Mouse (Mus musculus): Measurements from ENCODE around the gene Gstm1. TPM values are rescaled to one million over a fixed set of nuclear protein-coding genes. Genes with fewer than 3 reads are reported as not detected.
"Not testable (repeated sequence)": the region's sequence is repeated elsewhere in the genome, so short reads cannot be mapped to it uniquely, and the experiment has no call there.

The Gstm1 gene
- polyA plus RNA-seq, 1 experiment from 2014 or later = 224 TPM

GRCm38 (mm10) chr3:108010286-108010685, 7.5 kb downstream of the Gstm1 start:
- no peaks in the 10 kb centered on the region for H3K27me3 ChIP-seq (ENCODE audit: insufficient read depth, low read length)
- no peak overlapping the region for H3K4me2 ChIP-seq (ENCODE audit: low read length)
- H3K4me3 ChIP-seq (replicated peaks; ENCODE audit: low read depth, low read length) = no peak overlapping the region
- no peaks in the 10 kb centered on the region for H3K36me3 ChIP-seq (ENCODE audit: insufficient read depth, low read length)
- H3K9ac ChIP-seq (ENCODE audit: low read depth, low read length) = no peak overlapping the region
- no peak overlapping the region for H3K27ac ChIP-seq
- peaks cover 9% of the 10 kb centered on the region; the same call in 1 of the 2 replicates for H3K4me1 ChIP-seq (replicated peaks; ENCODE audit: insufficient read depth, low read length)
- TF ChIP-seq CTCF (IDR thresholded peaks at IDR 0.05; ENCODE audit: low read depth) = no peak
- ATAC-seq (replicated peaks; ENCODE audit: low FRiP score, low read depth) (no peak), DNase-seq (ENCODE audit: low spot score) (no peak)
- H3K9me3 ChIP-seq (replicated peaks; ENCODE audit: low read length) = no peaks in the 10 kb centered on the region
- WGBS = 62% methylated on average over 2 of the region's 2 CpGs

DNA sequence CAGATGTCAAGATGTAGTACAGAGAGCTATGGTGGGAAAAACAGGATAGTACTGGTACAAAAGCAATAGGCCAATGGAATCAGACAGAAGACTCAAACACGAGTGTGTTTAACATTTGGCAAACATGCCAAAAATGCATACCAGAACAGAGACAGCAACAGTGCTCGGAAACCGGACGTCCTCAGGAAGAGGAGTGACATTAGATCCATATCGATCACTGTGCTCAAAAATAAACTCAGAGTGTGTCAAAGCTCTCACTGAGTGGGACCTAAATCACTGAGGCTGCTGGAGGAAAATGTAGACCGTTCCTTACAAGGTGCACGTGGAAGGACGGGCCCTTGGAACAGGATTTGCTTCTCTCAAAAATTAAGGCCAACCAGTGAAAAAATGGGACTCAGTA, 15.8 kb downstream of the Gstm1 start:
- Histone ChIP-seq H3K9me3 (replicated peaks; ENCODE audit: low read length) (no peaks in the 10 kb centered on the region), H3K4me1 (replicated peaks; ENCODE audit: insufficient read depth, low read length) (no peaks in the 10 kb centered on the region), H3K4me3 (replicated peaks; ENCODE audit: low read depth, low read length) (no peak overlapping the region), H3K9ac (ENCODE audit: low read depth, low read length) (no peak overlapping the region), H3K36me3 (ENCODE audit: insufficient read depth, low read length) (no peaks in the 10 kb centered on the region), H3K27ac (no peak overlapping the region), H3K27me3 (ENCODE audit: insufficient read depth, low read length) (no peaks in the 10 kb centered on the region), H3K4me2 (ENCODE audit: low read length) (no peak overlapping the region)
- DNase-seq (ENCODE audit: low spot score) (no peak), ATAC-seq (replicated peaks; ENCODE audit: low FRiP score, low read depth) (no peak)
- 65% methylated on average over 8 of the region's 8 CpGs for WGBS
- TF ChIP-seq CTCF (IDR thresholded peaks at IDR 0.05; ENCODE audit: low read depth) = no peak

GRCm38 (mm10) chr3:107999491-107999890, 18.3 kb downstream of the Gstm1 start:
- Histone ChIP-seq H3K27me3 (ENCODE audit: insufficient read depth, low read length) (no peaks in the 10 kb centered on the region), H3K36me3 (ENCODE audit: insufficient read depth, low read length) (no peaks in the 10 kb centered on the region), H3K4me3 (replicated peaks; ENCODE audit: low read depth, low read length) (no peak overlapping the region), H3K9ac (ENCODE audit: low read depth, low read length) (no peak overlapping the region), H3K27ac (no peak overlapping the region), H3K4me1 (replicated peaks; ENCODE audit: insufficient read depth, low read length) (no peaks in the 10 kb centered on the region), H3K9me3 (replicated peaks; ENCODE audit: low read length) (no peaks in the 10 kb centered on the region), H3K4me2 (ENCODE audit: low read length) (no peak overlapping the region)
- WGBS = 83% methylated on average over 3 of the region's 3 CpGs
- no peak for ATAC-seq (replicated peaks; ENCODE audit: low FRiP score, low read depth)
- TF ChIP-seq CTCF (IDR thresholded peaks at IDR 0.05; ENCODE audit: low read depth) = no peak
- DNase-seq (ENCODE audit: low spot score) = no peak

GRCm38 (mm10) chr3:107998591-107998990, 19.2 kb downstream of the Gstm1 start:
- no peaks in the 10 kb centered on the region for H3K27me3 ChIP-seq (ENCODE audit: insufficient read depth, low read length)
- ATAC-seq (replicated peaks; ENCODE audit: low FRiP score, low read depth) = no peak
- H3K36me3 ChIP-seq (ENCODE audit: insufficient read depth, low read length) = no peaks in the 10 kb centered on the region
- DNase-seq (ENCODE audit: low spot score) = no peak
- H3K9me3 ChIP-seq (replicated peaks; ENCODE audit: low read length) = no peaks in the 10 kb centered on the region
- TF ChIP-seq CTCF (IDR thresholded peaks at IDR 0.05; ENCODE audit: low read depth) = no peak
- H3K4me2 ChIP-seq (ENCODE audit: low read length) = no peak overlapping the region
- H3K27ac ChIP-seq = no peak overlapping the region
- no peak overlapping the region for H3K4me3 ChIP-seq (replicated peaks; ENCODE audit: low read depth, low read length)
- no peaks in the 10 kb centered on the region for H3K4me1 ChIP-seq (replicated peaks; ENCODE audit: insufficient read depth, low read length)
- no peak overlapping the region for H3K9ac ChIP-seq (ENCODE audit: low read depth, low read length)
- WGBS = 74% methylated on average over 3 of the region's 3 CpGs

DNA sequence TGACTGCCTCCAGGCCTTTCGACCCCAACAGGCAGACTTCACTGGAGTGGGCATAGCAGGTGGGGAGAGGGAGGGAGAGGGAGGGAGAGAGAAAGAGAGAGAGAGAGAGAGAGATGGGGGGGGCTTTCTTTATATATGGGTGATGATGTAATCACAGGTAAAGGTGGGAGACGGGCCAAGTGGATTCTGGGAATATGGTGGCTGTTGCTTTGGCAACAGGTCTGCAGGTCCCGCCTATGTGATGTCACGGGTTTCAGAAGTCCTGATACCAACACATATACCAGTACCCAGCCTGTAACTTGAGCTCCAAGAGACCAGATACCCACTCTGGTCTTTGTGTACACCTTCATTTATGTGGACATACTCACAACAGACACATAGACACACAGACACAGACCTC, 21.2 kb downstream of the Gstm1 start:
- 82% methylated on average over 4 of the region's 4 CpGs for WGBS
- Histone ChIP-seq H3K27ac (no peak overlapping the region), H3K4me2 (ENCODE audit: low read length) (no peak overlapping the region), H3K4me3 (replicated peaks; ENCODE audit: low read depth, low read length) (no peak overlapping the region), H3K36me3 (ENCODE audit: insufficient read depth, low read length) (no peaks in the 10 kb centered on the region), H3K4me1 (replicated peaks; ENCODE audit: insufficient read depth, low read length) (no peaks in the 10 kb centered on the region), H3K9ac (ENCODE audit: low read depth, low read length) (no peak overlapping the region), H3K9me3 (replicated peaks; ENCODE audit: low read length) (no peaks in the 10 kb centered on the region), H3K27me3 (ENCODE audit: insufficient read depth, low read length) (no peaks in the 10 kb centered on the region)
- DNase-seq (ENCODE audit: low spot score) (no peak), ATAC-seq (replicated peaks; ENCODE audit: low FRiP score, low read depth) (no peak)
- no peak for TF ChIP-seq CTCF (IDR thresholded peaks at IDR 0.05; ENCODE audit: low read depth)

GRCm38 (mm10) chr3:107995974-107996373, 21.8 kb downstream of the Gstm1 start:
- WGBS = 81% methylated on average over 2 of the region's 2 CpGs
- not testable (repeated sequence) for H3K27me3 ChIP-seq (ENCODE audit: insufficient read depth, low read length); H3K36me3 ChIP-seq (ENCODE audit: insufficient read depth, low read length); H3K27ac ChIP-seq; H3K9ac ChIP-seq (ENCODE audit: low read depth, low read length); H3K9me3 ChIP-seq (replicated peaks; ENCODE audit: low read length); ATAC-seq (replicated peaks; ENCODE audit: low FRiP score, low read depth); H3K4me2 ChIP-seq (ENCODE audit: low read length); DNase-seq (ENCODE audit: low spot score); H3K4me3 ChIP-seq (replicated peaks; ENCODE audit: low read depth, low read length); H3K4me1 ChIP-seq (replicated peaks; ENCODE audit: insufficient read depth, low read length)

DNA sequence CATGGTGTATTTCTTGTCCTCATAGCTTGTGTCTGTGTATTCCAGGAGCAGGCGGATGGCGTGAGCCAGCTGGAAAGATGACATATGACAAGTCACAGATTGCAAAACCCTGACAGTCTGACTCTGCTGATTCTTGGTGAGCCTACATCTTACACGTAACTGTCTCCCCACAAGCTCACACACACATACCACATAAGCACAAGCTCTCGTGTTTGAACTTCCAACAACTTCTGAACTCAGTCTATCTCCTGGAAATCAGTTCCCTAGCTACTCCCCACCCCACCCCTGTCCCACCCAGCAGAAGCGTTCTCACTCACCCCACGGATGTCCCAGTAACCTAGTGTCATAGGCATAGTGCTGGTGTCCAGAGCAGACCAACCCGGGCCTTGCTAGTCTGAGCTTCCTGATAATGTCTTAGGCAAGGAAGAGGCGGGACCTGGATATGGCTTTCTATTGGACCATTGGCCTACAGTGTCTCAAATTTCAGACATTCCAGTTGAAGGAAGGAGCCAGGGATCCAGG, 31.7 kb downstream of the Gstm1 start, which contains the start of gene Gstm2:
Gene Gstm2 (minus strand): TSS at position 413 of the 522 bp plus-strand sequence.
- H3K36me3 ChIP-seq (ENCODE audit: insufficient read depth, low read length) = no peaks in the 10 kb centered on the region
- H3K9ac ChIP-seq (ENCODE audit: low read depth, low read length) = 0 out of 2 replicates have a peak within 1 kb of the TSS, but pooled peaks have one; percentile 18
- H3K27me3 ChIP-seq (ENCODE audit: insufficient read depth, low read length) = no peaks in the 10 kb centered on the region
- H3K27ac ChIP-seq = peak within 1 kb of the TSS; percentile 33; the same call in 1 of the 2 replicates
- peak within 1 kb of the TSS; percentile 18; the same call in 1 of the 2 replicates for H3K4me3 ChIP-seq (replicated peaks; ENCODE audit: low read depth, low read length)
- peak within 1 kb of the TSS; percentile 39 for H3K4me2 ChIP-seq (ENCODE audit: low read length)
- DNase-seq (ENCODE audit: low spot score) (peak; percentile 94), ATAC-seq (replicated peaks; ENCODE audit: low FRiP score, low read depth) (peak; percentile 91)
- no peak for TF ChIP-seq CTCF (IDR thresholded peaks at IDR 0.05; ENCODE audit: low read depth)
- 32% methylated on average over 8 of the region's 8 CpGs for WGBS
- peaks cover 4% of the 10 kb centered on the region; the same call in 1 of the 2 replicates for H3K4me1 ChIP-seq (replicated peaks; ENCODE audit: insufficient read depth, low read length)
- H3K9me3 ChIP-seq (replicated peaks; ENCODE audit: low read length) = no peaks in the 10 kb centered on the region

- not testable (repeated sequence) for H3K4me3 ChIP-seq (replicated peaks; ENCODE audit: low read depth, low read length); H3K27ac ChIP-seq; H3K27me3 ChIP-seq (ENCODE audit: insufficient read depth, low read length); ATAC-seq (replicated peaks; ENCODE audit: low FRiP score, low read depth); H3K9ac ChIP-seq (ENCODE audit: low read depth, low read length); H3K9me3 ChIP-seq (replicated peaks; ENCODE audit: low read length); DNase-seq (ENCODE audit: low spot score); H3K36me3 ChIP-seq (ENCODE audit: insufficient read depth, low read length); H3K4me2 ChIP-seq (ENCODE audit: low read length); H3K4me1 ChIP-seq (replicated peaks; ENCODE audit: insufficient read depth, low read length)
- 95% methylated on average over 2 of the region's 2 CpGs for WGBS
Observed at GRCm38 (mm10) chr3:107985141-107985540, 32.6 kb downstream of the Gstm1 start.

All from kidney, postnatal 0 days (tissue).